Mouse (Mus musculus): ENCODE measurements around the gene Mepce. TPM values are rescaled to one million over a fixed set of nuclear protein-coding genes. Genes with fewer than 3 reads are reported as not detected.

Mepce gene
- total and polyA plus RNA-seq, 2 experiments from 2014 or later, result 5.0 to 18.0 TPM

GRCm38 (mm10) chr5:137742048-137742447 is 45.4 kb downstream of the Mepce start:
- DNase-seq (ENCODE audit: low spot score) (no peak), ATAC-seq (ENCODE audit: insufficient read depth, low read depth) (no peak)
- Histone ChIP-seq H3K9ac (replicated peaks; ENCODE audit: low read depth, low read length) (peak overlapping the region; percentile 70), H3K9me3 (replicated peaks; ENCODE audit: control insufficient read depth, low read length) (no peaks in the 10 kb centered on the region), H3K4me1 (ENCODE audit: control insufficient read depth, insufficient read depth) (peaks cover 3% of the 10 kb centered on the region; the same call in 1 of the 2 replicates), H3K27me3 (ENCODE audit: control insufficient read depth, insufficient read depth, low read length) (no peaks in the 10 kb centered on the region), H3K4me3 (ENCODE audit: low read depth, low read length) (peak overlapping the region; percentile 70), H3K4me2 (ENCODE audit: low read depth, low read length) (peak overlapping the region; percentile 92), H3K27ac (ENCODE audit: low read depth) (no peak overlapping the region), H3K36me3 (replicated peaks; ENCODE audit: control insufficient read depth, insufficient read depth, low read length) (no peaks in the 10 kb centered on the region)
- TF ChIP-seq CTCF (IDR thresholded peaks at IDR 0.05; ENCODE audit: low read depth) (no peak), EP300 (IDR thresholded peaks at IDR 0.05; ENCODE audit: low read depth) (no peak)
- 52% methylated on average over 10 of the region's 10 CpGs for WGBS

GRCm38 (mm10) chr5:137741023-137741931 is 46.2 kb downstream of the Mepce start, which contains the start of gene Nyap1:
Gene Nyap1 (minus strand): TSS chr5:137741607.
- Histone ChIP-seq H3K27ac (ENCODE audit: low read depth) (peak within 1 kb of the TSS; percentile 70), H3K9ac (replicated peaks; ENCODE audit: low read depth, low read length) (peak within 1 kb of the TSS; percentile 70), H3K9me3 (replicated peaks; ENCODE audit: control insufficient read depth, low read length) (no peaks in the 10 kb centered on the region), H3K27me3 (ENCODE audit: control insufficient read depth, insufficient read depth, low read length) (no peaks in the 10 kb centered on the region), H3K4me1 (ENCODE audit: control insufficient read depth, insufficient read depth) (peaks cover 3% of the 10 kb centered on the region; the same call in 1 of the 2 replicates), H3K4me2 (ENCODE audit: low read depth, low read length) (peak within 1 kb of the TSS; percentile 92), H3K36me3 (replicated peaks; ENCODE audit: control insufficient read depth, insufficient read depth, low read length) (no peaks in the 10 kb centered on the region), H3K4me3 (ENCODE audit: low read depth, low read length) (peak within 1 kb of the TSS; percentile 70)
- DNase-seq (ENCODE audit: low spot score) (peak; percentile 78), ATAC-seq (ENCODE audit: insufficient read depth, low read depth) (peak; percentile 72)
- WGBS, result under 1% methylated on average over 61 of the region's 71 CpGs
- no peak for TF ChIP-seq EP300 (IDR thresholded peaks at IDR 0.05; ENCODE audit: low read depth)
- peak; percentile 54 for TF ChIP-seq CTCF (IDR thresholded peaks at IDR 0.05; ENCODE audit: low read depth)

- Histone ChIP-seq H3K4me1 (ENCODE audit: control insufficient read depth, insufficient read depth) (peaks cover 3% of the 10 kb centered on the region; the same call in 1 of the 2 replicates), H3K4me3 (ENCODE audit: low read depth, low read length) (peak overlapping the region; percentile 70), H3K27me3 (ENCODE audit: control insufficient read depth, insufficient read depth, low read length) (no peaks in the 10 kb centered on the region), H3K9ac (replicated peaks; ENCODE audit: low read depth, low read length) (peak overlapping the region; percentile 70), H3K36me3 (replicated peaks; ENCODE audit: control insufficient read depth, insufficient read depth, low read length) (0 out of 2 replicates have a peak, but pooled peaks cover 4% of the 10 kb centered on the region), H3K9me3 (replicated peaks; ENCODE audit: control insufficient read depth, low read length) (no peaks in the 10 kb centered on the region), H3K4me2 (ENCODE audit: low read depth, low read length) (peak overlapping the region; percentile 92), H3K27ac (ENCODE audit: low read depth) (no peak overlapping the region)
- ATAC-seq (ENCODE audit: insufficient read depth, low read depth), result no peak
- no peak for DNase-seq (ENCODE audit: low spot score)
- 29% methylated on average over 11 of the region's 11 CpGs for WGBS
- no peak for TF ChIP-seq EP300 (IDR thresholded peaks at IDR 0.05; ENCODE audit: low read depth)
- TF ChIP-seq CTCF (IDR thresholded peaks at IDR 0.05; ENCODE audit: low read depth), result no peak
Measured at GRCm38 (mm10) chr5:137740506-137740905, 46.9 kb downstream of the Mepce start.

- ATAC-seq (ENCODE audit: insufficient read depth, low read depth), result no peak
- no peaks in the 10 kb centered on the region; the same call in 1 of the 2 replicates for H3K4me1 ChIP-seq (ENCODE audit: control insufficient read depth, insufficient read depth)
- no peak overlapping the region for H3K9ac ChIP-seq (replicated peaks; ENCODE audit: low read depth, low read length)
- H3K4me2 ChIP-seq (ENCODE audit: low read depth, low read length), result peak overlapping the region; percentile 6; the same call in 1 of the 2 replicates
- 0 out of 2 replicates have a peak, but pooled peaks cover 4% of the 10 kb centered on the region for H3K36me3 ChIP-seq (replicated peaks; ENCODE audit: control insufficient read depth, insufficient read depth, low read length)
- H3K27me3 ChIP-seq (ENCODE audit: control insufficient read depth, insufficient read depth, low read length), result no peaks in the 10 kb centered on the region
- TF ChIP-seq EP300 (IDR thresholded peaks at IDR 0.05; ENCODE audit: low read depth) (no peak), CTCF (IDR thresholded peaks at IDR 0.05; ENCODE audit: low read depth) (no peak)
- 83% methylated on average over 9 of the region's 9 CpGs for WGBS
- H3K27ac ChIP-seq (ENCODE audit: low read depth), result no peak overlapping the region
- H3K9me3 ChIP-seq (replicated peaks; ENCODE audit: control insufficient read depth, low read length), result no peaks in the 10 kb centered on the region
- H3K4me3 ChIP-seq (ENCODE audit: low read depth, low read length), result no peak overlapping the region; the same call in 1 of the 2 replicates
- DNase-seq (ENCODE audit: low spot score), result no peak
Measured at GRCm38 (mm10) chr5:137739471-137739870, 48.0 kb downstream of the Mepce start.

- Histone ChIP-seq H3K27me3 (ENCODE audit: control insufficient read depth, insufficient read depth, low read length) (no peaks in the 10 kb centered on the region), H3K9ac (replicated peaks; ENCODE audit: low read depth, low read length) (no peak overlapping the region), H3K4me3 (ENCODE audit: low read depth, low read length) (no peak overlapping the region), H3K36me3 (replicated peaks; ENCODE audit: control insufficient read depth, insufficient read depth, low read length) (0 out of 2 replicates have a peak, but pooled peaks cover 4% of the 10 kb centered on the region), H3K27ac (ENCODE audit: low read depth) (no peak overlapping the region), H3K9me3 (replicated peaks; ENCODE audit: control insufficient read depth, low read length) (no peaks in the 10 kb centered on the region), H3K4me2 (ENCODE audit: low read depth, low read length) (no peak overlapping the region), H3K4me1 (ENCODE audit: control insufficient read depth, insufficient read depth) (no peaks in the 10 kb centered on the region; the same call in 1 of the 2 replicates)
- WGBS, result 48% methylated on average over 5 of the region's 5 CpGs
- DNase-seq (ENCODE audit: low spot score) (peak; percentile 35), ATAC-seq (ENCODE audit: insufficient read depth, low read depth) (no peak)
- TF ChIP-seq EP300 (IDR thresholded peaks at IDR 0.05; ENCODE audit: low read depth) (no peak), CTCF (IDR thresholded peaks at IDR 0.05; ENCODE audit: low read depth) (peak; percentile 48)
Measured at GRCm38 (mm10) chr5:137738516-137738915, 48.9 kb downstream of the Mepce start.
